Mouse (Mus musculus) E14TG2a.4 (cell line): ENCODE measurements around the gene Gpr35.

Experiments
- CTCF ChIP-seq: conservative IDR thresholded peaks from 2 replicates; pipeline ENCODE4 v1.5.1; 2014; ENCODE audit warnings: low read length
- POU5F1 ChIP-seq: IDR thresholded peaks from 2 replicates; pipeline ENCODE4 v1.6.1; 2014; ENCODE audit warnings: low read length, borderline replicate concordance

- TF ChIP-seq CTCF (no peak), POU5F1 (no peak)
Measured at GRCm38 (mm10) chr1:92903627-92904026, 47.0 kb upstream of the Gpr35 start.
